In the genomic region with DNA sequence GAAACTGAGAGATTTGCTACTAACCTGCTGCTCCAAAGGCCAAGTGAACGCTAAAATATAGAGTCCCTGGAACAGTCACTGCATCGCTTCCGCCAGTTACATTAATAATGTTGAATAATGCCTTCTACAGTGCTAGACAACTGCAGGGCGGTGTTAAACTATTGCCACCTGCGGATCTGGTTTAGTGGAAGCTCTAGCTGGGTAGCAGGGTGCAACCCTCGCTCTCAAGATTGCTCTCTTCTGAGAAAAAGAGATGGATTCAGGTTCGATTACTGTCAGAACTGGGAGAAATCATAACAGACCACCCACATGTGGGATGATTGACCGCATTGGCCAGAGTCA, we compare ENCODE assay signal across 8 mouse cellular contexts. TPM values are rescaled to one million over a fixed set of nuclear protein-coding genes. Genes with fewer than 3 reads are reported as not detected.
DNase-seq lines count a peak whose midpoint lies in the region; ATAC-seq and TF ChIP-seq lines count a peak whose summit lies in the region.

No protein-coding gene starts in this region.

- peaks cover 1% of the 10 kb centered on the region; the same call in 1 of the 2 replicates for H3K36me3 ChIP-seq in liver, adult 2 months (ENCODE audit: control insufficient read depth, insufficient read depth, low read length)
- H3K36me3 ChIP-seq in embryonic facial prominence, embryonic 14.5 days (ENCODE audit: control insufficient read depth, insufficient read depth, low read length): peaks cover 16% of the 10 kb centered on the region
- 0 out of 2 replicates have a peak, but pooled peaks cover 4% of the 10 kb centered on the region for H3K36me3 ChIP-seq in limb, embryonic 11.5 days (ENCODE audit: control insufficient read depth, insufficient read depth, low read length)
- peaks cover 4% of the 10 kb centered on the region for H3K36me3 ChIP-seq in neural tube, embryonic 12.5 days

- peak overlapping the region; percentile 68 for H3K4me2 ChIP-seq in embryonic facial prominence, embryonic 14.5 days (ENCODE audit: low read depth, low read length)
- peak overlapping the region; percentile 62 for H3K4me2 ChIP-seq in limb, embryonic 11.5 days (ENCODE audit: low read depth, severe bottlenecking)
- H3K4me2 ChIP-seq in neural tube, embryonic 12.5 days (replicated peaks): peak overlapping the region; percentile 82

- peak; percentile 19; the same call in 1 of the 2 replicates for ATAC-seq in embryonic facial prominence, embryonic 14.5 days (ENCODE audit: low read depth)
- no peak for ATAC-seq in limb, embryonic 11.5 days (ENCODE audit: insufficient number of reproducible peaks, low FRiP score, low TSS enrichment, low read depth)
- no peak for ATAC-seq in neural tube, embryonic 12.5 days (ENCODE audit: low FRiP score, low read depth)

- H3K27ac ChIP-seq in liver, adult 2 months (replicated peaks; ENCODE audit: insufficient read depth, low read depth, low read length): no peak overlapping the region; the same call in 1 of the 2 replicates
- peak overlapping the region; percentile 52; the same call in 1 of the 2 replicates for H3K27ac ChIP-seq in embryonic facial prominence, embryonic 14.5 days (replicated peaks; ENCODE audit: low read depth, low read length)
- no peak overlapping the region for H3K27ac ChIP-seq in limb, embryonic 11.5 days (replicated peaks; ENCODE audit: low read depth, low read length)
- no peak overlapping the region for H3K27ac ChIP-seq in neural tube, embryonic 12.5 days

- H3K9me3 ChIP-seq in embryonic facial prominence, embryonic 14.5 days (ENCODE audit: control insufficient read depth, low read length): no peaks in the 10 kb centered on the region
- no peaks in the 10 kb centered on the region for H3K9me3 ChIP-seq in limb, embryonic 11.5 days (ENCODE audit: control insufficient read depth, low read length)
- no peaks in the 10 kb centered on the region for H3K9me3 ChIP-seq in neural tube, embryonic 12.5 days

- intact Hi-C loops in left cerebral cortex, postnatal 25 days (cut with DNase I): loop anchor here (2.0 to 5.0 kb wide), 2 partner anchors 15 to 113 kb away; a partner anchor contains a TSS
- intact Hi-C loops in left cerebral cortex, postnatal 4 days (cut with DNase I): no loop called here

- H3K4me3 ChIP-seq in liver, adult 2 months (ENCODE audit: insufficient read depth, low read depth, low read length): no peak overlapping the region; the same call in 1 of the 2 replicates
- H3K4me3 ChIP-seq in embryonic facial prominence, embryonic 14.5 days (ENCODE audit: low read depth, low read length): peak overlapping the region; percentile 82
- peak overlapping the region; percentile 91 for H3K4me3 ChIP-seq in limb, embryonic 11.5 days (ENCODE audit: low read depth, low read length)
- peak overlapping the region; percentile 90 for H3K4me3 ChIP-seq in neural tube, embryonic 12.5 days

- no peak for DNase-seq in liver, adult 2 months (ENCODE audit: extremely low read depth, low read depth, low spot score)
- no peak for DNase-seq in liver
- DNase-seq in embryonic facial prominence, embryonic 14.5 days (ENCODE audit: low spot score): no peak
- DNase-seq in limb, embryonic 11.5 days (ENCODE audit: low spot score): no peak
- DNase-seq in left cerebral cortex, postnatal 25 days (ENCODE audit: low spot score in 2 of 2): no peak
- DNase-seq in left cerebral cortex, postnatal 4 days: no peak
- DNase-seq in layer of hippocampus, adult 9-11 months: no peak

- peaks cover 4% of the 10 kb centered on the region; the same call in 1 of the 2 replicates for H3K79me2 ChIP-seq in liver, adult 2 months (ENCODE audit: control insufficient read depth, insufficient read depth, low read length)

- peaks cover 2% of the 10 kb centered on the region; the same call in 1 of the 2 replicates for H3K4me1 ChIP-seq in liver, adult 2 months (ENCODE audit: control insufficient read depth, insufficient read depth, low read length)
- H3K4me1 ChIP-seq in embryonic facial prominence, embryonic 14.5 days (ENCODE audit: control insufficient read depth, insufficient read depth, low read length): peaks cover 4% of the 10 kb centered on the region; the same call in 1 of the 2 replicates
- H3K4me1 ChIP-seq in limb, embryonic 11.5 days (ENCODE audit: control insufficient read depth, insufficient read depth, low read length): no peaks in the 10 kb centered on the region
- H3K4me1 ChIP-seq in neural tube, embryonic 12.5 days: peaks cover 13% of the 10 kb centered on the region

- peak overlapping the region; percentile 48 for H3K9ac ChIP-seq in liver, adult 2 months (ENCODE audit: low read depth, low read length)
- peak overlapping the region; percentile 81 for H3K9ac ChIP-seq in embryonic facial prominence, embryonic 14.5 days (ENCODE audit: low read depth, low read length)
- peak overlapping the region; percentile 30; the same call in 1 of the 2 replicates for H3K9ac ChIP-seq in limb, embryonic 11.5 days (ENCODE audit: low read length)
- 0 out of 2 replicates have a peak overlapping the region, but pooled peaks have one; percentile 26 for H3K9ac ChIP-seq in neural tube, embryonic 12.5 days

- 61% methylated on average over 8 of the region's 8 CpGs for WGBS in liver, adult 2 months
- WGBS in embryonic facial prominence, embryonic 14.5 days: 53% methylated on average over 8 of the region's 8 CpGs
- 55% methylated on average over 8 of the region's 8 CpGs for WGBS in limb, embryonic 11.5 days
- WGBS in neural tube, embryonic 12.5 days: 51% methylated on average over 8 of the region's 8 CpGs

- no peak for TF ChIP-seq CTCF in liver, adult 2 months (IDR thresholded peaks at IDR 0.05; ENCODE audit: low read depth, low read length)

- no peak for TF ChIP-seq POLR2A in liver, adult 2 months (IDR thresholded peaks at IDR 0.05; ENCODE audit: extremely low read depth, insufficient read depth, low read length)

- H3K27me3 ChIP-seq in liver, adult 2 months (ENCODE audit: control insufficient read depth, insufficient read depth, low read length): no peaks in the 10 kb centered on the region
- H3K27me3 ChIP-seq in embryonic facial prominence, embryonic 14.5 days (replicated peaks; ENCODE audit: control insufficient read depth, insufficient read depth, low read length): no peaks in the 10 kb centered on the region
- H3K27me3 ChIP-seq in limb, embryonic 11.5 days (ENCODE audit: control insufficient read depth, insufficient read depth, low read length): no peaks in the 10 kb centered on the region
- no peaks in the 10 kb centered on the region for H3K27me3 ChIP-seq in neural tube, embryonic 12.5 days (replicated peaks)

RNA-seq across cellular contexts. Expression of a gene that starts 0.3 kb away (rescaled TPM):
- 20.3 and 24.1 TPM in 2 replicates for total RNA-seq in liver, adult 2 months (2014; rRNA removed)
- 17.4 and 17.5 TPM in 2 replicates for polyA plus RNA-seq in liver, adult 2 months (2012; rRNA removed)
- 19.5 and 26.1 TPM in 2 replicates for polyA plus RNA-seq in embryonic facial prominence, embryonic 14.5 days (2014; fragmentation: Nextera tagmentation; extraction: Ambion mirVana)
- 23.4 and 25.8 TPM in 2 replicates for polyA plus RNA-seq in limb, embryonic 11.5 days (2014; fragmentation: Nextera tagmentation; extraction: Ambion mirVana)
- 26.8 and 28.9 TPM in 2 replicates for polyA plus RNA-seq in neural tube, embryonic 12.5 days (2016; fragmentation: Nextera tagmentation; extraction: Ambion mirVana)
- total RNA-seq in left cerebral cortex, postnatal 25 days (2021): 10 to 100 TPM; 20.6 to 20.8 TPM
- 10 to 100 TPM; 16.0 to 16.6 TPM for total RNA-seq in left cerebral cortex, postnatal 4 days (2021)

RNA-seq across cellular contexts. Expression of a gene that starts 15.5 kb away (rescaled TPM):
- total RNA-seq in liver, adult 2 months (2014; rRNA removed): 12.2 and 15.6 TPM in 2 replicates
- polyA plus RNA-seq in liver, adult 2 months (2012; rRNA removed): 15.3 and 17.9 TPM in 2 replicates
- polyA plus RNA-seq in embryonic facial prominence, embryonic 14.5 days (2014; fragmentation: Nextera tagmentation; extraction: Ambion mirVana): 86.0 and 95.2 TPM in 2 replicates
- polyA plus RNA-seq in limb, embryonic 11.5 days (2014; fragmentation: Nextera tagmentation; extraction: Ambion mirVana): 121 and 122 TPM in 2 replicates
- polyA plus RNA-seq in neural tube, embryonic 12.5 days (2016; fragmentation: Nextera tagmentation; extraction: Ambion mirVana): 92.8 and 98.4 TPM in 2 replicates
- total RNA-seq in left cerebral cortex, postnatal 25 days (2021): 10 to 100 TPM; 25.3 to 25.4 TPM
- 10 to 100 TPM; 43.5 to 49.4 TPM for total RNA-seq in left cerebral cortex, postnatal 4 days (2021)

Comparison
In these comparisons a context has a peak if more than half of its experiments do, and no peak if none do; other contexts are left out.
1. H3K9ac ChIP-seq: peak in every context shown above with its lines; median percentile 81 in embryonic facial prominence, embryonic 14.5 days; 48 in liver, adult 2 months; 30 in limb, embryonic 11.5 days; 26 in neural tube, embryonic 12.5 days.